Mouse (Mus musculus): ENCODE results near the gene Sh2b3.

Sh2b3 gene

DNA sequence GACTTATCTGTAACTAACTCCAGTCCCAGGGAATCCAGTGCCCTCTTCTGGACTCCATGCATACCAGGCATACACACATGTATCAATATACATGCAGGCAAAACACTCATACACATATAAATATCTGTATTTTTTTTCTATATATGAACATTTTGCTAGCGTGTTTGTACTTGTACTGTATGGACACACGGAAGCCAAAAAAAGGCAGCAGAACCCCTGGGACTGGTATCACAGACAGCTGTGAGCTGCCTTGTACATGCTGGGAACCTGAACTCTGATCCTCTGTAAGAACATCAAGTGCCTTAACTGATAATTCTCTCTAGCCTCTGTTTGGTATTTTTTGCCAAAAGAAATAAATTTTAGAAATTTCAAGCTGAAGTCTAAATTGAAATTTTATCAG, 39.0 kb downstream of the Sh2b3 start:
- in situ Hi-C loops (cut with MboI, MseI), result no loop called here

DNA sequence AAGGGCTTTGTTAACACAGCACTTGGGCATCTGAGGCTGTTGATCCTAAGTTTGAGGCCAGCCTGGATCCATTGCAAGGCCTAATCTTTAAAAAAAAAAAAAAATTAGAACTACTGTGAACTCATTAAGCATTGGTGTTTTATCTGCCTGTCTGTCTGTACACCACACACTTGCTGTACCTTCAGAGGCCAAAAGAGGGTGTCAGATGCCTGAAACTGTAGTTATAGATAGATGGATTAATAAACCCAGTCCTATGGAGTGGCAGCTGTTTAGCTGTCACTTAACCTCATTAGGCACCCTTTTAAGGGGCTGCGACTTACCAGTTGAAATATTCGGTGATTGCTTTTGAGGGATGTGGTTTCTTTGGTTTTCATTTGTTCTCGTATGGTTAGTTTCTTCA, 41.6 kb downstream of the Sh2b3 start:
- in situ Hi-C loops (cut with MboI, MseI), result no loop called here

DNA sequence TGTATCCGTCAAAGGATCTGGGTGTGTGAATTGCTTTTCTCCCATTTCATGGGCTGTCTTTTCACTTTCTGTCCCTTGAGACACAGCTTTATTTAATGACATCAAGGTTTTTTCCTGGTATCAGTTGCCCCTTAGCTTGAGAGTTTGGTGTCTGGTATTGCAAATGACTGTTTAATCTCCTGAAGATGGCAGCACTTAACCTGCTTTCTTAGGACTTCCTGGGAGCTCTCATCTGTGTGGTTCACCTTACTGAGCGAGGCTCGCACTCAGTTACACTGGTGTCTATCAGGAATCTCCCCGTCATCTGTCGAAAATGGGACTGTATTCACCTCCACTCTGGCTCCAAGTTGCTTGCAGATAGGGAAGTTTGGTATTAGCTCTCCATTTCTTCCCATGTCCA, 46.4 kb downstream of the Sh2b3 start:
- in situ Hi-C loops (cut with MboI, MseI), result no loop called here

DNA sequence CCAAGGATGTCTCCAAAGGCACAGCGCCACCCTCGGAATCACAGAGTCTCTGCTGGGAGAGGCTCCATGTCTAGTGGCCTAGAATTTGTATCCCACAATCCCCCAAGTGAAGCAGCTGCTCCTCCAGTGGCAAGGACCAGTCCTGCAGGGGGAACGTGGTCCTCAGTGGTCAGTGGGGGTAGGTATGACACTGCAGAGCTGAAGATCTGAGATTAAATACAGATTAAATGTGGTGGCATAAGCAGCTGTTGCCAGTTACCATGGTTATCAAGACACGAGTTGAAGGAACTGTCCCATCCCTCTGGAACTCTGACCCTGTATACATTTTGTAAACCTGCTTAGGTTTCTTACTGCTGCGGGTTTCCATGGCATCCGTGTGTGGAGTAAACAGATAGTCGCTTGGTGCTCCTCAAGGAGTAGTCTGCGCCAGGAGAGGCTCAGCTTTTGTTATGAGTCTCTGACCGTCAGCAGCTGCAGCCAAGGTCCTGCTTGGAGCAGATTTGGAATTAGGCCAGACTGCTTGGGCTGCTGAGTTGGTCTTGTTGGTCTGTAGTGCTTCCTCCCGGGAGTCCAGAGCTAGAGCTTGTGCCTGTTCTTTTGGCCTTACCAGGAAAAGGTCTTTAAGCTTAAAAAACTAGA, 53.5 kb downstream of the Sh2b3 start:
- in situ Hi-C loops (cut with MboI, MseI), result no loop called here

DNA sequence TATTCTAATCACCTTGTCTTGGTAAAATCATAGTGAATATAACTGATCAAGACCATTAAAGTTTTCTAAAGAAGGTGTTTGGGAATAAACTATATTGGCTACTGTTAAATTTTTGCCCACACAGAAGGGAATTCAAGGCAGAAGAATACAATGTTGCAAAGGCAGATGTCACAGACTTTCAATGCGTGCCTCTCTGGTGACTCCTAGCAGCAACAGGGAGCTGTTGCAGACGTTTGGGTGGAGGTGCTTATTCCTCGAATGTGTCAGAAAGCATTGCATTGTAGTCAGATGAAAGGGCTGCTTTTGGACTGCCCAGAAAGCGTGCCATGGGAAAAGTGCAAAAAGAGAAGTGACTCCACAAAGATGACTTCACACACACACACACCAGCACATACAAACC, 55.0 kb downstream of the Sh2b3 start:
- in situ Hi-C loops (cut with MboI, MseI), result no loop called here

DNA sequence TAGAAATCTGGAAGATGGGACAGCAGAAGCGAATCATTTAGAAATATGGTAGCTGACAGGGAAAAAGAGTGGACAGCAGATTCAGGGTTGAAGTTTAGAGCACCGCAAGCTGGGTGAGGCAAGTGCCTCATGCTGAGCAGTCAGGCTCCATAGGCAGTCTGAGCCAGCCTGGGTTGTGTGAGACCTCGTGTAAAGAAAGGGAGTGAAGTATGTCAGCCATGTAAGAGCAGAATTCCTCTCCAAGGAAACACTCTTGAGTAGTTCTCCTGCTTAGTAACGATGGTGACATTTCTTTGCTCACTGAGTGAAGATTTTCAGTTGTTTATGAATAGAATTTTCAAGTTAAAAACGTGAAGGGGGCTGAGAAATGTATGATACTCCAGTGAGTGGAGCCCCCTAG, 57.3 kb downstream of the Sh2b3 start:
- in situ Hi-C loops (cut with MboI, MseI), result no loop called here

DNA sequence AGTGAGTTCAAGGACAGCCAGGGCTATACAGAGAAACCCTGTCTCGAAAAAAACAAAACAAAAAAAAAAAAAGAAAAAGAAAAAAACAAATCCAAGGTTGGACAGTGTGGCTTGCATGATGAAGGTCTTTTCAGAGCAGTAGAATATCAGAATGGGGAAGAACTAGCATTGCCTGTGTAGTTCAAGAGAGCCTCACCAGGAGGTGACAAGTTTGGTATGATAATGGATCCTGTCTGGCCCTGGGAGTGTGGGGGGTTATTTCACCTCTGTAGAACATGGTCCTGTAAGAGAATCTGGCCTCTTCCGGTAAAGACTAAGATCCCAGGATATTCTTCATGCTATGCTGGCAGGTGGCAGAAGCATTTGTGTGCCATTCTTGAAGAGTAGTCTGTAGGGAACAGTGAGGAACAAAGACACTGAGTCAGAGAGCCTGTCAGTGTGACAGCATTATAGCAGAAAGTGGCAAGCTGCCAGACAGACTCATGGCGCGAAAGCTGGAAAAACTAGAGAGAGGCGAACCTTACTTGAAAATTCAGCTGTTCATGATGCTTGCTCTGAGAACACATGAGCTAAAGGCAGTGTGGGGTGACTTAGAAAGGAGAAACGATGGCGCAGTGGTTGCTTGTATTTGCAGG, 58.8 kb downstream of the Sh2b3 start:
- in situ Hi-C loops (cut with MboI, MseI), result no loop called here

DNA sequence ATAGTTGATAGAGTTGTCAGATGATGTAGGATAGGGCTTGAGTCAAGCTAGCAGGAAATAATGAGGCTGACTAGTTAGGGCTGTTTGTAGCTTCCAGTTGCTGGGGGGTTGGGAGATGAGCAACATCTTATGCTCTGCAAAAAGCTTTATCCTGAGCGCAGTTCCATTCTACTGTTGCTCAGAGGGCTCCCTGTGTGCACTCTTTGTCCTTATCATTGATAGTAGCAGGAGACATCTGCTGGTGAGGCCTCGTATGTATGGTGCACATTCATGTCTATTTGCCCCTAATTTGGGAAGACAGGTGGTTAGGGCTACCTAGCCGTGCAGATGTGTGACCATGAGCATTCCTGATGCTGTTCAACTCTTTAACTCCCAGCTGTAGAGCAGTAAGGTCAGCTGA, 65.8 kb downstream of the Sh2b3 start:
- in situ Hi-C loops (cut with MboI, MseI), result no loop called here

DNA sequence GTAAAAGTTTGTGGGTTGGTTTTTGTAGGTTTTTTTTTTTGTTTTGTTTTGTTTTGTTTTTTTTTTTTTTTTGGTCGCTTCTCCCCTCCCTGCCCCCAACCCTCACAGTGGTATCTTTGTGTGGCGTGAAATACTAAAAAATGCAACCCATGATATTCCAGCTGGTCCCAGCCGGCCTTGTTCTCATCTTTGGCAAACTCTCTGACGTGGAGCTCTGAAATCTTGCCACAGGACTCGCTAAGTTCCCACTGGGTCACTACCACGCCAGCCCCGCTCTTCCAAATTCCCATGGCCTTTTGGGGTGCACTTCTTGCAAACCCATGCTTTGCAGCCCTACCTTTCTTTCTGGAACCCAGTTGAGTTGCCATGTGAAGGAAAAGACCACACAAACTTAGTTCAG, 67.6 kb downstream of the Sh2b3 start:
- in situ Hi-C loops (cut with MboI, MseI), result no loop called here

DNA sequence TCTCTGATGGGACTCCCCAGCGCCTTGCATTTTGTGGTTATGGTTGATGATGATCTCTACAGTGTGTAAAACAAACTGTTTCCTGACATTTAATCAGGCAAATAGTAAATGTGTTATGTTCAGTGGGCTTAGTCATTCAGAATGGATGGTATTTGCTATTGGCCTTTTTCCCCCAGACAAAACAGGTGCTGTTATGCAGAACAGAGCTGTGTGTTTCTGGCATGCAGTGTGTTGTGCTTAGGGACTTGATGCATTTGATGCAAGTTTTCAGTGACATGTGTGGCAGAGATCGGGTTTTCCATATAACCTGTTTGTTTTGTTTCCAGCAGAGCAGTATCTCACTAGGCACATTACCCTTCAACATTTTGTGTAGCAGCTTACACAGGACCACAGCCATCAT, 69.9 kb downstream of the Sh2b3 start:
- in situ Hi-C loops (cut with MboI, MseI), result no loop called here

DNA sequence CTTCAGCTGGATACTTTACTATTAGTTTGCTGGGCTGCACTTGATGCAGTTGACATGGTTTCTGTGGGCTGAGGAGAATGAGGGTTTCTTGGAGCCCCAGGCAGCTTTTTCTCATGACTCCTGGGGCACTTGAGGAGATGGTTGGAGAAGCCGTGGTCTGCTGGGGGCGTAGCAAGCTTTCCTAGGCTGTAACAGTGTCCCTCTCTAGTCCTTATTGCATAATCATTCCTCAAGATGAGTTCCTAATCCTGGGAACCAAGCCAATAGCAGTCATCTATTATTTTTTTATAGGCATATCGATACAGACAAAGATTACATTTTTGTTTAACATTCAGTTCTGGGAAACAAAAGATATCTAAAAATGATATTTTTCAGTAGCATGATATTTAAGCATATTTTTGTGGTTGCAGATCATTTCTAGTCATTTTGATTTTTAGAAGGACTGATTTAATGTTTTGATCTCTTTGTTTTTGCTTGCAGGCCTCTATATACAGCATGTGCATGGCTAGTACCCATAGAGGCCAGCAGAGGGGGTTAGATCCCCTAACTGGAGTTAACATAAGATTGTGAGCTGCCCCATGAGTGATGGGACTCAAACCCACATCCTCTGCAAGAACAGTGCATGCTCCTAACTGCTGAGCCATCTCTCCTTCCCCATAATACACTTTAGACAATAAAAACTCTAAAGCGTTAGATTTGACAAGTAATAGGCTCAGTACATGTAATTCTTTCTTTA, 71.2 kb downstream of the Sh2b3 start:
- in situ Hi-C loops (cut with MboI, MseI), result no loop called here
